Mouse (Mus musculus) neural tube, embryonic 10.5 days (tissue): ENCODE data around the gene Mink1.
"Not testable (repeated sequence)": the region's sequence is repeated elsewhere in the genome, so short reads cannot be mapped to it uniquely, and the experiment has no call there.

Experiments
- DNase-seq: peaks from one replicate; pipeline ENCODE4 v3.0.0-alpha.2; 2017; ENCODE audit warnings: low spot score; ENCODE audit errors: extremely low spot score

The Mink1 gene

DNA sequence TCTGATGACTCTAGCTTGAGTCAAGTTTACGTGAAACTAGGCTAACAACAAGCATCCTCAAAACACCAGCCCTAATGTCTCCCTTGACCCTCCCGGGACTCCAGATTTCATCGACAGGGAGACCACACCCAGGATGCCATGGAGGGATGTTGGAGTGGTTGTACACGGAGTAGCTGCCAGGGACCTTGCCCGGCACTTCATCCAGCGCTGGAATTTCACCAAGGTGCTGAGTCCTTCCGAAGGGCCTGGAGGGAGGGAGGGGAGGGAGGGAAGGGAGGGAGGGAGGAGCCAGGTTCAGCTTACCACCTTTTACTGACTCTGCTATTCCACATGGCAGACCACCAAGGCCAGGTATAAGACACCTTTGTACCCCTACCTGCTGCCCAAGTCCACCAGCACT is 8.7 kb upstream of the Mink1 start:
- DNase-seq = no peak

DNA sequence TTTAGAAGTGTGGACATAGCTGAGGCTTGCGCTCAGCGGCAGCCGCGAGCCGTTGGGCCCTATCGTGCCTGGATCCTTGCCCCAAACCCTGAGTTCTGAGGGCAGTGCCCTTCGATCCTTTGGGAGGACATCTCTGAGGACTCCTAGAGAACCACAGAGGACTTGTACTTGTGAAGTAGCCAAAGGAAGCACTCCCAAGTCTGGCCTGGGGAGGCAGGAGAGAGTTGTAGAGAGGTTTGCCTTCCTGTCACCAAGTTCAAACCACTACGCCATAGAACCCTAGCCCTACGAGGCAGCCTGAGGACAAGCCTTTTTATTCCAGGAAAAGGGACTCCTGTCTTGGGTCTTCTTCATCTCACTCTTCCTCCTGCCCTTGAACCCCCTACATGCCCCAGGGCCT is 5.1 kb upstream of the Mink1 start:
- DNase-seq = no peak

DNA sequence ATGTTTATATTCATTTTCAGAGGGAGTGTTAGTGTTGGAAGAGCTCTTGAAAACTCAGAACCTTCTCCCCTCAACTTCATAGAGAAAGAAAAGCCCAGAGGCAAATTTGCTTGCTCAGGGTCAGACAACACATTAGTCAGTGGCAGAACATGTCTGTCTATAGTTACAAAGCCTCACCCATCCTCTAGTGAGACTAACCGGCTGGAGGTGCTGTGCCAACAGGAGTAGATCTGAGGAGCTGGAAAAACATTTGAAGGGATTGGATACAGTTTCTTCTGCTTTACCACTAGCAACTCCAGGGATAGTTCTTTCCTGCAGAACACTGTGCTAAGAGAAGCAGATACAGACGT is 769 bp upstream of the Mink1 start:
- no peak for DNase-seq

GRCm38 (mm10) chr11:70562995-70563469 is 351 bp downstream of the Mink1 start:
- DNase-seq = peak; percentile 55

GRCm38 (mm10) chr11:70563470-70564275 is 992 bp downstream of the Mink1 start:
- peak; percentile 59 for DNase-seq

- no peak for DNase-seq
These were observed 1.7 kb downstream of the Mink1 start for GRCm38 (mm10) chr11:70564276-70564873.

- no peak for DNase-seq
These were observed 3.9 kb downstream of the Mink1 start for GRCm38 (mm10) chr11:70566586-70566985.

- DNase-seq = not testable (repeated sequence)
These were observed 7.9 kb downstream of the Mink1 start for GRCm38 (mm10) chr11:70570614-70571013.

DNA sequence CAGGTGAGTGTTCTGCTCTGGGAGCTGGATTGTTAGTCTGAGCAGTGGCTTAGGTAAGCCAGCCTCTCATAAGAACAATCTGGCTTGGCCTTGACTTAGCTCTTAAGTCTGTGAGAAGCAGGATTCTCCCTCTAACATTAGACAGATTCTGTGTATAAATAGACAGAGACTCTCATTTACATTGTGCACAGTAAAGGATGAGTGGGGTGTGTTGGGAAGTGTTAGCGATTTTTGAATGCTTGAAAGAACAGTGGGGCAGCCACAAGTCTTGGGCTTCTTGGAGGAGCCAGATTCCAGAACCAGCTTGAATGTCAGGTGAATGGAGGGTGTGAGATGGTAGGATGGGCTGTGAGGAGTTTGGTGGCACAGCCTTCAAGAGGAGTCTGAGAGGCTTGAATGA is 9.0 kb downstream of the Mink1 start:
- no peak for DNase-seq

DNA sequence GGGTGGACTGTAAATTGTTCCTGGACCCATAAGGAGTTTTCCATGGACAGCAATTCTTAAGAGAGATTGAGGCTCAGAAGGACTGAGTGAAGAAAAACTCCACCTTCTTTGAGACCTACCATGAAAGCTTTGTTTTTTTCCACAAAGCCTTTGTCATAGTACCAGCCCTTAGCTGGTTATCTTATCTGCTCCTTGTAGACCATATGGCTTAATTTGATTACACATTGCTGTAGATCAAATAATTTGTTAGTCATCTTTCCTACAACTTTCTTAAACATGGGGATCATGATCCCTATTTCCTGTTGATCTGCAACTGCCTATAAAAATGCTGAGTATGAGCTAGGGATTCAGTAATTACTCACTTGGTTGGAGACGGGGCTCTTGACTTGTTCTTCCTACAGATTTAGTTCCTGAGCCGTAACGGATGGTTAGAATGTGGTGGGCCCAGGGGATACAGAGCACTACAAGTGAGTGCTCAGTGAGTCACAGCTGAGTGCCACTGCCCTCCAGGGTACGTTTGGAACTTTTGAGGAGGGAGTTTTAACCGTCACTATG is 9.7 kb downstream of the Mink1 start:
- DNase-seq = no peak

GRCm38 (mm10) chr11:70573872-70574271 is 11.2 kb downstream of the Mink1 start:
- no peak for DNase-seq

GRCm38 (mm10) chr11:70577201-70577600 is 14.5 kb downstream of the Mink1 start:
- no peak for DNase-seq

- DNase-seq = no peak
These were observed 16.3 kb downstream of the Mink1 start for GRCm38 (mm10) chr11:70578962-70579361.

GRCm38 (mm10) chr11:70579710-70580357 is 17.2 kb downstream of the Mink1 start:
- DNase-seq = no peak

DNA sequence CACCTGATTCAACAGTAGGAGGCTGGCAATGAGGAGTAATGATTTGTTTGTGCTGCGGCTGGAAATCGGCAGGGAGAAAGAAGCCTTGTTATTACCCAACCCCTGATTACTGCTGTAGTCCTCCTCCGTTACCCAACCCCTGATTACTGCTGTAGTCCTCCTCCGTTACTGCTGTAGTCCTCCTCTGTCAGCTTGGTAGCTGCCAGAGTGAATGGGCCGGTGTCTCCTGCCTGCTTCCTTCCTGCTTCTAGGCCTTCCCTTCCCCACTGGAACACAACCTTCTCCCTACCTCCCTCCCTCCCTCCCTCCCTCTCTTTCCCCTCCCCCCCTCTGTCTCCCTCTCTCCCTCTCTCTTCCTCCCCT is 17.7 kb downstream of the Mink1 start:
- DNase-seq = no peak

DNA sequence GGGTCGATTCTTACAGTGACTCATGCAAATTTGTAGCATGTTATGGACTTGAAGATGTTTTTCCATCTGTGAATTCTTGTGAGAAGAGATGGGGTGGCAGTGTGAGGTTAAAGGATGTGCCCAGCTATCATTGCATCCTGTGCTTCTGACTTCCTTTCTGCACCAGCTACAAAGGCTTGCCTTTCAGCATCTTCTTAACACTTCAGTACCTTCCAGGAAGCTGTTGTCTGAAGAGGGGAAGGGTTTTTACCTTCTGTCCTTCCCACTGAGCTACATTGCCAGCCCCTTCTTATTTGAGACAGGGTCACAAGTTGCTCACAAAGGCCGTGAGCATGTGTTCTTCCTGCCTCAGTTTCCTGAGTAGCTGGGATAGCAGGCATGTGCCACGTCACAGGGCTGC is 18.2 kb downstream of the Mink1 start:
- DNase-seq = no peak

DNA sequence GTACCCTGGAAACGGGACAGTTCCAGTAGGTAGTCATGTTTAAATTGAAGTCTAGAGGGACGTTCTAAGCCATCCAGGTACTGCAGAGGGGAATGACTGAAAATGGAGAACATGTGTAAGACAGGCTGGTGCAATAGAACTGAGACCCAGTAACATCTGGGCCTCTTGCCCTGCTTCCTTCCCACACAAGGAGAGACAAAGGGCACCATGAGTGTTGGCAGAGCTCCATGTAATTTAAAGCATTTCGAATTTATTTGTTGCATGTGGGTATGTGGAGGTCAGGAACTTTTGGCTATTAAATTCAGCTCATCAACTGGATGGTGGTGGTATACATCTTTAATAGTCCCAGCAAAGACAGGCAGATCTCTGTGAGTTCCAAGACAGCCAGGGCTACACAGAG is 19.5 kb downstream of the Mink1 start:
- DNase-seq = no peak

- no peak for DNase-seq
These were observed 20.5 kb downstream of the Mink1 start for GRCm38 (mm10) chr11:70583022-70583714.

DNA sequence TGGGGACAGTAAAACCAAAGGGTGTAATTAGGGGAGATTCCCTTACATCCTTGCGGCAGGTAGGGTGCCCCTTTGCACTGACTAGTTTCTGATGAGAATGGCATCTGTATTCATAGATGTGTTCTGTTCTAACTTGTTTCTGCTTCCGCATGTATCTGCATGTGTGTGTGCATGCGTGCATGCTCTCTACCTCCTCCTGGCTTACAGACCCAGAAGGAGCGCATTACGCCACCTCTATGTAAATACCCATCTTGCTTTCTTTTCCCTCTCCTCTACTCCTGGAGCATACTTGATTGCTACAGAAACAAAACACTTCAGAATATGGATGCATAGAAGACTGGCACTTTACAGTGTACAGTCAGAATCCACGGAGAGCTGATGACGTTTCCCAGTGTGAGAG is 21.1 kb downstream of the Mink1 start:
- no peak for DNase-seq

GRCm38 (mm10) chr11:70585457-70585856 is 22.8 kb downstream of the Mink1 start:
- no peak for DNase-seq

- DNase-seq = no peak
These were observed 23.6 kb downstream of the Mink1 start for GRCm38 (mm10) chr11:70586261-70586660.

DNA sequence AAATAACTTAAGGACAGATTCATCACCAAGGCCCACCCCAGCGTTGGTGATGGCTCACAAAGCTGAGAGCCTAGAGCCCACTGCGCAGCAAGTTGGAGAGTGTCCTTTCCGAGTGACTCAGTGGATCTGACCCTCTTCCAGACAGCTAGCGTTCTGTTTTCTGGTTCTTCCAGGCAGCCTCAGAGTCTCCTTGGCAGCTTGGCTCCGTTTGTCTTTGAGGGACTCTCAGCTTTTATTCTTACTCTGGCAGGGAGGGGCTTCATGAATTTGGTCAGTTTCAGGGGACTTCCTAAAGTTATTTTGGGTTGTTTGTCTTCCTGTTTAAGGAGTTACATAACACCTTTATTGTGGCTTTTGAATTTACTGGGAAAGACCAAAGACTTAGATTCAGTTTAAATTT is 24.3 kb downstream of the Mink1 start:
- no peak for DNase-seq
